16 mouse cellular contexts compared by ENCODE assay signal in the genomic region with DNA sequence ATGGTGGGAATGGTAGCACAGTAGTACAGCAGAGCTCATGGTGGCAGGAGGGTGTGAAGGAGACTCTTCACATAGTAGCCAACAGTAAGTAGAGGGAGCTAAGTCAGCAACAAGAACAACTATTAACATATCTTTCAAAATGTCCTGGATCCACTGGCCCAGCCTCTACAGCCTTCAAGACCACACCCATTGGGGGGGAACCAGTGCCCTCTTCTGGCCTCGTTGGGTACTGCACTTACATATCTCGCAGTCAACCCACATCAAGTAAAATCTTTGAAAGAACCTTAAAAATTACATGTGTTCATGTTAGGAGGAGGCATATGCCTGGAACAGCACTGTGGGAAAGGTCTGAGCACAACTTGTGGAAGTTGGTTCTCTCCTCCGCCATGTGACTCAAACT. TPM values are rescaled to one million over a fixed set of nuclear protein-coding genes. Genes with fewer than 3 reads are reported as not detected.
DNase-seq lines count a peak whose midpoint lies in the region; ATAC-seq and TF ChIP-seq lines count a peak whose summit lies in the region.
"Had no signal": no experiment of that assay in that cellular context is flagged by ENCODE, and none has a peak within 500 bp of the region (broad histone marks: within the 10 kb centered on the region; RNA-seq: fewer than 3 reads in every experiment).

No protein-coding gene starts in this region.

- TF ChIP-seq CTCF in gastrocnemius, adult 2 months (IDR thresholded peaks at IDR 0.05), result peak; percentile 45
- peak; percentile 47 for TF ChIP-seq CTCF in liver, adult 2 months (IDR thresholded peaks at IDR 0.05; ENCODE audit: low read depth, low read length)
- peak; percentile 57; the same call in 1 of the 2 replicates for TF ChIP-seq CTCF in brain, embryonic 14.5 days (IDR thresholded peaks at IDR 0.05; ENCODE audit: borderline replicate concordance, extremely low read depth, insufficient read depth, insufficient read length)

- H3K4me3 ChIP-seq in gastrocnemius, adult 2 months, result no peak overlapping the region
- no peak overlapping the region for H3K4me3 ChIP-seq in liver, adult 2 months (ENCODE audit: insufficient read depth, low read depth, low read length)
- H3K4me3 ChIP-seq: forebrain, embryonic 12.5 days; hindbrain, embryonic 12.5 days; limb, embryonic 13.5 days; midbrain, embryonic 15.5 days had no signal

- no peak overlapping the region for H3K9ac ChIP-seq in liver, adult 2 months (ENCODE audit: low read depth, low read length)
- H3K9ac ChIP-seq: forebrain, embryonic 12.5 days; hindbrain, embryonic 12.5 days; limb, embryonic 13.5 days; midbrain, embryonic 15.5 days had no signal

- H3K4me1 ChIP-seq in liver, adult 2 months (ENCODE audit: control insufficient read depth, insufficient read depth, low read length), result no peaks in the 10 kb centered on the region
- H3K4me1 ChIP-seq: limb, embryonic 13.5 days had no signal

- intact Hi-C loops in gastrocnemius, adult 2 months (cut with DNase I), result no loop called here

- no peaks in the 10 kb centered on the region for H3K79me2 ChIP-seq in liver, adult 2 months (ENCODE audit: control insufficient read depth, insufficient read depth, low read length)

- WGBS in liver, adult 2 months, result 89% methylated on average over 3 of the region's 3 CpGs

- no peak overlapping the region for H3K27ac ChIP-seq in gastrocnemius, adult 2 months
- no peak overlapping the region for H3K27ac ChIP-seq in liver, adult 2 months (replicated peaks; ENCODE audit: insufficient read depth, low read depth, low read length)
- H3K27ac ChIP-seq: hindbrain, embryonic 12.5 days; limb, embryonic 13.5 days; macrophage; midbrain, embryonic 15.5 days had no signal

- no peak for TF ChIP-seq POLR2A in liver, adult 2 months (IDR thresholded peaks at IDR 0.05; ENCODE audit: extremely low read depth, insufficient read depth, low read length)
- TF ChIP-seq POLR2A in brain, embryonic 14.5 days (IDR thresholded peaks at IDR 0.05; ENCODE audit: borderline replicate concordance, extremely low read depth, insufficient read depth, insufficient read length, poor library complexity, severe bottlenecking), result no peak

- ATAC-seq in erythroblast, adult 5-6 weeks (replicated peaks; ENCODE audit: low FRiP score, poor library complexity, severe bottlenecking), result no peak
- ATAC-seq: midbrain, embryonic 15.5 days had no signal

- H3K27me3 ChIP-seq in liver, adult 2 months (ENCODE audit: control insufficient read depth, insufficient read depth, low read length), result no peaks in the 10 kb centered on the region
- H3K27me3 ChIP-seq: midbrain, embryonic 15.5 days had no signal

- H3K36me3 ChIP-seq in liver, adult 2 months (ENCODE audit: control insufficient read depth, insufficient read depth, low read length), result no peaks in the 10 kb centered on the region
- H3K36me3 ChIP-seq: forebrain, embryonic 12.5 days; hindbrain, embryonic 12.5 days; limb, embryonic 13.5 days; midbrain, embryonic 15.5 days had no signal

- DNase-seq in gastrocnemius, adult 2 months, result no peak
- DNase-seq in gastrocnemius, adult 8-10 months (ENCODE audit: low spot score in 2 of 2), result no peak
- no peak for DNase-seq in liver, adult 2 months (ENCODE audit: extremely low read depth, low read depth, low spot score)
- DNase-seq in liver, result no peak
- DNase-seq in ES-CJ7 (ENCODE audit: low read depth, low spot score), result peak; percentile 72
- DNase-seq in brain, embryonic 14.5 days (ENCODE audit: low read depth), result no peak
- DNase-seq in spleen, adult 18-20 months, result no peak
- DNase-seq: adrenal gland, postnatal 25 days; cerebellum, adult 11 months; gastrocnemius, postnatal 10 days had no signal

RNA-seq across cellular contexts. Expression of a gene that starts 17.9 kb away (rescaled TPM):
- total RNA-seq in gastrocnemius, adult 2 months (2021), result under 1 TPM in 1 of 2 experiments, not detected in 1; 0.03 TPM
- total RNA-seq in gastrocnemius, adult 8-10 months (2022), result under 1 TPM in 1 of 4 experiments, not detected in 3; 0.13 TPM
- total RNA-seq in liver, adult 2 months (2014; rRNA removed), result not detected in 2 replicates
- not detected in 2 replicates for polyA plus RNA-seq in liver, adult 2 months (2012; rRNA removed)
- 2.4 and 5.8 TPM in 2 replicates for polyA plus RNA-seq in brain, embryonic 14.5 days (2012; rRNA removed)
- not detected in 2 replicates for total RNA-seq in erythroblast, adult 5-6 weeks (2015; ENCODE audit: low replicate concordance)
- total RNA-seq in erythroblast, adult 5-6 weeks (2017; ENCODE audit: low replicate concordance), result not detected in 2 replicates
- total RNA-seq: adrenal gland, postnatal 25 days had no signal
- polyA plus RNA-seq: macrophage had no signal
